Mouse (Mus musculus) spleen, postnatal 14 days (tissue): ENCODE results near the gene Adgrl1.
"Not testable (repeated sequence)": the region's sequence is repeated elsewhere in the genome, so short reads cannot be mapped to it uniquely, and the experiment has no call there.

Experiments
- DNase-seq, 2 experiments: peaks; one replicate each; pipeline ENCODE4 v3.0.0; 2021 to 2022; ENCODE audit warnings: low spot score in 2 of 2

The Adgrl1 gene

DNA sequence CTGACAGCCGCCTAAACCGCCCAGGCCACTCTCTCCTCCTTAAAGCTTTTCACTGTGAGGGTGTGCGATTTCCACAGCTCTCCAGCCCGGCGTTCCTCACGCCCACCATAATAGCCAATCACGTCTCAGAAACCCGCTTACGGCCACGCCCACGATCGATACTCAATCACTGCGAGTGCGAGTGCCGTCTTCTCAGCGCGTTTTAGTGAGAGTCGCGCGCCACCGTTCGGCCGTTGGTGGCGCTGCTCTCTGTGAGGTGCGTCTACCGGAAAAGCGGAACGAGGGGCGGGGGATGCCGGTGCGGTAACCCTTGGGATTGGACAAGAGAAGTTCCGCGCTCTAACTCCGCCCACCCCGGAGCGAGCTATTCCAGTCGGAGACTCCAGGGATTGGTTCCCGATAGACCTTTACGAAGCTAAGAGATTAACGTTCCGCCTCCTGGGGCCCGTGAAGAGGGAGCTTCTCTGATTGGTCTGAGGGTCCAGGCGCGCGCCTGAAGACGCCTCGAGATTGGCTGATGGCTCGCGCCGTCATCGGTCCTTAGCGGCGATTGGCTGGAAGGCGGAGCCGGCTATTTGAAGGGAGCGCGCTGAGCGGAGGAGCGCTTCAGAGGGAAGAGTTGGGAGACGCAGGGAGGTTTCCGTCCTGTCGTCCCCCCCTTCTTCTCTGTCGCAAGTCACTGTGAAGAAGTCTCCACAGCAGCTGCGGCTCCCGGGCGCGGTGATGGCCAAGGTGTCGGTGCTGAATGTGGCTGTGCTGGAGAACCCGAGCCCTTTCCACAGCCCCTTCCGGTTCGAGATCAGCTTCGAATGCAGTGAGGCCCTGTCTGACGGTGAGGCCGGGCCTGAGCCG is 55.4 kb downstream of the Adgrl1 start, which contains the start of the genes Gm10644 and Asf1b:
TSS of gene Gm10644 (minus strand) at position 100 of the 852 bp plus-strand sequence.
TSS of gene Asf1b (plus strand) at position 402 of the 852 bp plus-strand sequence.
- DNase-seq: peak; percentile 90 to 91

- DNase-seq: no peak
Measured at GRCm38 (mm10) chr8:83955958-83956218, 56.0 kb downstream of the Adgrl1 start.

DNA sequence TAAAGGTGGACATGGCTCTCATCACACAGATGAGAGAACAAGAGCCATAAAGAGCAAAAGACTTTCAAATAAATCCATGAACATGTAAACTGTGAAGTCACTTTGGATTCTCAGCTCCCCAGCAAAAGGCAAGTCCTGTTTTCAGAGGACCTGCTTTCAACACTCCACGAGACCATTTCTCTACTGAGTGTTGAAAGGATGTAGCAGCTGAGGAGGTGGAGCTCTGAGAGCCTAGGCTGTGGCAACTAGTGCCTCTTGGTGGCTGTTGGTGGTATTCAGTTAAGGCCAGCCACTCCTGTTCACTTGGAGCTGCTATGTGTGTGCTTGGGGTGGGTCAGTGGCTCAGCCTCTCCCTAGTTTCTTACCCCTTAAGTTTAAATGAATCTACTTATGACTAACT is 56.9 kb downstream of the Adgrl1 start:
- DNase-seq: no peak

DNA sequence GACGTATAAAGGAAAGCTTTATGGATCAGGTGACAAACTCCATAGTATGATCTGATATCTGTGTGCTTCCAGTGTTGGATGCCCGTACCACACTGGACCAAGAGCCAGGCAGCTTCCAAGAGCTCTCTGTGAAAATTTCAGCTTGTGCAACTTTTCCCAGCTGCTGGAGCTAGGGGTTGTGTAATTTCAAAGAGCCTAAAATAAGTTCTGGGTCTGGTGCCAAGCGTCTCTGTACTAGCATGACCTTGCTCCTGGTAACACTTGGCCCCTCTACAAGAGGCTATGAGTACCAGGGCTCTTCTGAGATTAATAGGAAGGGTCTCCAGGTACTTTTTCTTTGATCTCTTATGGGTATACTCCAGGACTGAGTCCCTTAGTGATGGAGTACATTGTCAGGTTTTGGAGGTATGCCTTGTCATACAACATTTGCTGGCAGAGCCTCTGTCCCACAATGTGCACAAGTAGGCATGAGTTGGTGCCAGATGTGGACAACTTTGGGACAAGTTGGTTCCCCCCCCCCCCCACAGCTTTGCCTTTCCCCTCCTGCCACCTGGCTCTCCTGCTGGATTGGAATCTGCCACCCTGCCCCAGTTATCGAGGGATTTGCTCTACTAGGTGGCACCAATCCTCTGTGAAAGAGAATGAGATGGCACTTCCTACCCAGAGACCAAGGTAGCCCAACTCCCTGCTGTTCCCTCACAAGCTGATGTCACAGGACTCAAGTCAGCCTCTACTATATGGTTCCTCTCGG is 64.3 kb downstream of the Adgrl1 start:
- no peak for DNase-seq

DNA sequence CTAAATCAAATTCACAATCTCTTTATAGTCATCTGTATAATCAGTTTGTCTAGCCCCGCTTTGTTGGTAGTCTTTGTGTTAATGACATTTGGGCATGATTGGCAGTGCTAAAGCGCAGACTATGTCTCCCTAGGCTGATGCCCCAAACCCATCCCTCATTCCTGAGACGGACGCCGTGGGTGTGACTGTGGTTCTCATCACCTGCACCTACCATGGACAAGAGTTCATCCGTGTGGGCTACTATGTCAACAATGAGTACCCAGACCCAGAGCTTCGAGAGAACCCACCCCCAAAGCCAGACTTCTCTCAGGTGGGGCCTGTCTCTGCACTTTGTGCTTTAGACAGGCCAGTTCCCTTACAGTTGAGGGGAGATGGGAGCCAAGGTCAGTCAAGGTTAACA is 67.8 kb downstream of the Adgrl1 start:
- DNase-seq: no peak

DNA sequence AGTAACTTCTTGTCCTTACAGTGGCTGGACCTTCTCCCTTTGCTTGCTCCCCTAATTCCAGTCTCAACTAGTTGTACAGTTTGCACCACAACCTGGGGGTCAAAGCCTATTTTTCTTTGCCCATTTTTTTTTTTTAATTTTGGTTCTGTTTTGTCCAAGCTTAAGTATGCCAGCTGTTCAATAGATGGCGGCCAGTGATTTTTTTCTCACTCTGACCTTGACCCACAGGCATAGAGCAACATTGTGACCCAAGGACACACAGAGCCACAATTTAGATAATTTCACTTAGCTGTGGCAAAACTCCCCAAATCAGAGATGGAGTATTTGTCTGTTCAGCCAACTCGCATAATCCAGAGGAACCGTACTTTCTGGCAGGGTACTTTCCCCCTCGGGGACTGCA is 71.2 kb downstream of the Adgrl1 start:
- DNase-seq: no peak

DNA sequence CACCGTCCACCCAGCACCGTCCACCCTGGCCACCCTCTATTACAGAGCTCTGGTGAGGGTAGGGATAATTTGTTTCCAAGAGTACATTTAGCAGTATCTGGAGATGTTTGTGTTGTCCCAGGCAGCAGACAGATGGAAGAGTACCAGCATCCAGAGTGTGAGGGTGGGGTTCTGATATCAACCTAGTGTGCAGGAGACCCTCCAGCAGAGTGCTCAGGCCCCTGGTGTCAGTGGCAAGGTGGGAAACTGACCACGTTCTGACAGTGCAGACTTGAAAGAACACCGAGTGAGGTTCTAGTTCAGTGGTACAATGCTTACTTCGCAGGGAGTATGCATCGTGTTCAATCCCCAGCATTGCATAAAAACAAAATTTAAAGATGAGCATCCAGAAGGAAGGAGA is 71.8 kb downstream of the Adgrl1 start:
- DNase-seq: no peak

- DNase-seq: peak; percentile 94 to 95
Measured at GRCm38 (mm10) chr8:83972150-83973120, 72.5 kb downstream of the Adgrl1 start, which contains the start of gene Prkaca. TSS of gene Prkaca (plus strand) at chr8:83972993.

DNA sequence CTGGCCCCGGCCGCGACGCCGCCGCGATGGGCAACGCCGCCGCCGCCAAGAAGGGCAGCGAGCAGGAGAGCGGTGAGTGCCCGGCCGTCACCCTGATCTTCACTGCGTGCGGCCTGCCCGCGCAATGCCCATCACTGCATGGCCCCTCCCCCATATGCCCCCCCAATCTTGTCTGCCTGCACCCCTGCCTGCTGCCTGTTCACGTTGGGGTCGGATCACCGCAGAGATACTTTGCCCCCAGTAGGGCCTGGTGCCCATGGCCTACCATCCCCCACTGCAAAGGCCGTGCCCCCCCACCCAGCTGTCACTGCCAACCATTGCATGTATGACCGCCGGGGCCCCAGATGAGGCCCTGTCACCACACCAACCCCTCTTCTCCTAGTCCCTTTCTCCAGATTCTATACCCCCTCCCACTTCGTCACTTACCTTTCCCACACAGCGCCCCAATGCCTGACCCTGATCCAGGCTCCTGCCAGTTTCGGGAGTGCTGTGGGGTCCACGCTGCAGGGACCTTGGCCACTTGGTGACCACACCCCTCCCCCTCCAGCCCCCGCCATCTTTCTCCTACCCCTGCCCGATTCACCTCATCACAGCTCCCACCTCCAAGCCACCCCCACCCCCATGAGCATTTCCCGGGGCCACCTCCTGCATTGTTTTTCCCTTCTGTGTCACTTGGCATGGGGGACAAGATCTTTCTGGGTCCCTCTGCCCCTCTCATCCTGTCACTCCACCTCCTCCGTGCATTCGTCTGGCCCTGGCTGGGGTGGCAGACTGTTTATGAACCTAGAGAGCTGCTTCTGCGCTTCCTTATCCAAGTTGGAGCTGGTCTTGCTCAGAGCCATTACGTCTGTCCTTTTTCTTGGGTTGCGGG is 73.5 kb downstream of the Adgrl1 start:
- DNase-seq: no peak

- DNase-seq: no peak
Measured at GRCm38 (mm10) chr8:83974521-83974920, 74.6 kb downstream of the Adgrl1 start.

DNA sequence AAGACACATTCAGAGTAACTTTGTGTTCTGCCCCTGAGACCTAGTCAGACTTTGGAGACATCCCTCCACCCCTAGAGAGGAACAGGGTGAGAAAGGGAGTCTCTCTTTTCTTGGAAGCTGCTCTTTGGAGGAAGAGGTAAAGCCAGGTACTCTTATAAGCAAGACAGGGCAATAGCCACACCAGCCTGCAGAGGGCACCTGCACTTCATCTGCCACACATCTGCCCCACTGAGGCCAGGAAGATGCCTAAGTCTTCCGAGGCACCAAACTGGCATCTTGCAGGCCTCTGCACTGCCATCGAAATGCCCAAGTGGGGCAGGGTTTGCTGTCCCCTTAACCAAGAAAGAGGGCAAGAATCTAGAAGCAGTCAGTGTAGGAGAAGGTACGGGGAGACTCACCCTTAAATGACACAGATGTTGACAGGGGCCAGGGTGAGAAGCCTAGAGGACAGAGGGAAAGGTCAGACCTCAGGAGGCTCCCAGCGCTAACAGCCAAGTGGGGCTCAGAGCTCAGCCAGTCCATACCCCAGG is 76.3 kb downstream of the Adgrl1 start:
- peak in 1 of 2 experiments; percentile 26 for DNase-seq

DNA sequence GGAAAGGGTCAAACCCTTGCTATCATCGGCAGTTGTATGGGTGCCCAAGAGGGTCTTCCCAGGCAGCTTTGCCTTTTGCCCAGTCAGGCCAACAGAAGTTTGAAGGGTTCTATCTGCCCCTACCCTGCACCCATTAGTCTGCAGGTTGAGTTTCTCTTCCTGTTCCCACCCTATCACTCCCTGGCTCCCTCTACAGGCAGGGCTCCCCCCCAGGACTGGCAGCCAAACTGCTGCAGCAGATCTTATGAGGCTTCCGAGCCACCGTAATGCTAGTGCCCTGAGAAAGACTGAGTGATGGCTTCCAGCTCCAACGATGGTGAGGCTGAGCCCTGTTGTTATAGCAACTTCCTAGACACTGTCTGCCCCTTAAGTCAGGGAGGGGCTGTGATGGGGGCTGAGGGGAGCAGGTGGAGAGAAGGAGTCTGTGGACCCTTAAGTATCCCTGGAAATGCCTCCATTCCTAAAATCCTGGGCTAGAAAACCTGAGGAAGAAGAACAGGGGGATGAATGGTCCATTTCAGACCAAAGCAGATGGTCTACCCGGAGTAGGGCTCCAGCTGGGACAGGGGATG is 77.0 kb downstream of the Adgrl1 start:
- no peak for DNase-seq

GRCm38 (mm10) chr8:83977646-83978045 is 77.7 kb downstream of the Adgrl1 start:
- no peak for DNase-seq

- DNase-seq: no peak
Measured at GRCm38 (mm10) chr8:83978200-83978599, 78.3 kb downstream of the Adgrl1 start.

GRCm38 (mm10) chr8:83980250-83980649 is 80.3 kb downstream of the Adgrl1 start:
- DNase-seq: no peak

DNA sequence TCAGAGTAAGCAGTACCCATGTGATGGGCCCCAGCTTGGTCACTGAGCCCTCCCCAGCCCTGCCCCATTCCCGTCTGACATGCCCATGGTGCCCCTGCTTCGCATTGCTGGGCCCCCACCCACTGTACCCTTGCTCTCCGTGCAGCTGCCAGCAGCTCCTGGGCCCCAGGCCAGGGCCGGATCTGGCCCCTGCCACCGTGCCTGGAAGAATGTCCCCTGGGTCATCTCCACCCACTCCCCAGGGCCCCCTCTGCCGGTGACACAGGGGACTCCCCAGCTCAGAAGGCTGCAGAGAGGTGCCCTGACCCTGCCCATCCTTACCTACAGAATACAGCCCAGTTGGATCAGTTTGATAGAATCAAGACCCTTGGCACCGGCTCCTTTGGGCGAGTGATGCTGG is 80.9 kb downstream of the Adgrl1 start:
- no peak for DNase-seq

DNA sequence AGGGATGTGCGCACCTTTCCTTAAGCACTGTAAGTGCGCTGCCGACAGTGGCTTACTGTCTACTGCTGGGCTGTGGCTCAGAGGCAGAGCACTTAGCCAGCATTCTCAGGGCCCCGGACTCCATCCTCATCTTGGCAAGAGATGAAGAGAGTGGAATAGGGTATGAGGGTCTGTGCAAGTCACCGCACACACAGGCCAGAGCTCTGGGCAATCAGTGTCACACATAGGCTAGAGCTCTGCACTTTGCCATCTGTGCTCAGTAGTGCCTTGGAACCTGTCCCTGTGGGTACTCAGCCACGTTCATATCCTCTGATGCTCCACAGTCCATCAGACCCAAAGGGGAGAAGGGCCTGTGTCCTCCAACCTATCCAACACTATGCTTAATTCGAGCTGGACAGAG is 81.6 kb downstream of the Adgrl1 start:
- DNase-seq: no peak

- DNase-seq: no peak
Measured at GRCm38 (mm10) chr8:83982449-83982848, 82.5 kb downstream of the Adgrl1 start.

DNA sequence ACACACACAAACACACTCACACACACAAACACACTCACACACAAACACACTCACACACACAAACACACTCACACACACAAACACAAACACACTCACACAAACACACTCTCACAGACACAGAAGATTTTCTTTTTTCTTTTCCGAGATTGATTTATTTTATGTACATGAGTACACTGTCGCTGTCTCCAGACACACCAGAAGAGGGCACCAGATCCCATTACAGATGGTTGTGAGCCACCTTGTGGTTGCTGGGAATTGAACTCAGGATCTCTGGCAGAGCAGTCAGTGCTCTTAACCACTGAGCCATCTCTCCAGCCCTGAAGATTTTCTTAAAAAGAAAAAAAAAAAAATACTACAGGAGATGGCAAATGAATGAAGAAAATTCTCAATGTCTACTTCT is 83.3 kb downstream of the Adgrl1 start:
- DNase-seq: not testable (repeated sequence)

DNA sequence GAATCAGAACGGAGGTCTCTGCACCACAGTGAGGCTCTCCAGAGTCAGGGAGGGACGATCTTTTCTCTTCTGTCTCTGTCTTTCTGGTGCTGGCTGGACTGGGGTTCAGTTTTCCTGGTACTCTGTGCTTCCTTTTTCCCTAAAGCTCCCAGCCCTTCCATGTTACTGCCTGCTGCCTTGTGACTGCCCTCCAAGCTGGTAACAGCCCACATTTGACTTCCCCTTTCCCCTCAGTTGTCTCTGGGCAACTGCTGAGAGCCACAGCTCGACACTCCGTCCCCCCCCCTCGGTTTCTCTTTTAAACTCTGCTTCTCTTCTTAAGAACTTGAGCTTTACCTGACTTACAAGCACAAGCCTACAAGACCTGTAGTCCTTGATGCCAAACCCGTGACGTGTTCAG is 89.3 kb downstream of the Adgrl1 start:
- DNase-seq: no peak
